Mouse (Mus musculus) kidney, adult 2 months (tissue): ENCODE data around the gene B430305J03Rik.

ENCODE experiments used
- CTCF ChIP-seq: fragments of 200-500 bp; conservative IDR thresholded peaks from 2 replicates; pipeline ENCODE4 v1.5.1; 2011; ENCODE audit warnings: low read depth, mild to moderate bottlenecking, control low read depth, low read length, moderate library complexity, mixed read lengths; ENCODE audit not compliant: insufficient read depth, insufficient read length
- POLR2A ChIP-seq: fragments of 200-500 bp; IDR thresholded peaks from one replicate; pipeline ENCODE4 v1.6.1; 2011; ENCODE audit warnings: low read depth, low read length, control low read depth

- TF ChIP-seq CTCF (no peak), POLR2A (no peak)
Observed at GRCm38 (mm10) chr3:61337230-61337629, 28.5 kb downstream of the B430305J03Rik start.
